Mouse (Mus musculus) layer of hippocampus, postnatal 36 days (tissue): ENCODE results near the gene Gm49711. TPM values are rescaled to one million over a fixed set of nuclear protein-coding genes. Genes with fewer than 3 reads are reported as not detected.

Experiments used
- DNase-seq, 2 experiments: peaks; one replicate each; pipeline ENCODE4 v3.0.0; 2022
- total RNA-seq, 2 experiments: library from RNA; stranded (reverse); gene quantifications; 2 replicates each; pipeline ENCODE4 v1.2.3; 2021

The Gm49711 gene
- not detected for total RNA-seq

- peak; percentile 87 to 91 for DNase-seq
Observed at GRCm38 (mm10) chr16:92057852-92058643, at the start of gene Gm49711, which contains the start of the genes Mrps6 and Slc5a3. Gm49711 (plus strand) TSS chr16:92058316. Mrps6 (plus strand) TSS chr16:92058270. Slc5a3 (plus strand) TSS chr16:92058322.

DNA sequence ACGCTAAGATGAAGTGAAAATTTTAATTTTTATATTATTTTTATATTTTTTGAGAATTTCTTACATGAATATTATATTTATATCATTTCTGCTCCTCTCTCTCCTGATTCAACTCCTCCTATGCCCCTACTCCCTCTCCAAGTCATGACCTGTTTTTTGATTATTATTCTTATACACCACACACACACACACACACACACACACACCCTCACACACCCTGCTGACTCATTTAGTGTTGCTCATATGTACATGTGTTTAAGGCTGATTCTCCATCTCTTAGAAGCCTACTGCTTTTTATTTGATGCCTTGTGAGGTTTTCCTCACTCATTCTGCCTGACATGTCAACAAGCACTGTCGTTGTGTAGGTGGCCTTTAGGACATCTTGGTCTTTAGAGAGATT lies 48.5 kb upstream of the Gm49711 start:
- DNase-seq, result no peak

- no peak for DNase-seq
Observed at GRCm38 (mm10) chr16:92016792-92017191, 41.3 kb upstream of the Gm49711 start.

- peak; percentile 20 to 22 for DNase-seq
Observed at GRCm38 (mm10) chr16:92019141-92020118, 38.7 kb upstream of the Gm49711 start.

GRCm38 (mm10) chr16:92021656-92022400 lies 36.3 kb upstream of the Gm49711 start:
- no peak for DNase-seq

DNA sequence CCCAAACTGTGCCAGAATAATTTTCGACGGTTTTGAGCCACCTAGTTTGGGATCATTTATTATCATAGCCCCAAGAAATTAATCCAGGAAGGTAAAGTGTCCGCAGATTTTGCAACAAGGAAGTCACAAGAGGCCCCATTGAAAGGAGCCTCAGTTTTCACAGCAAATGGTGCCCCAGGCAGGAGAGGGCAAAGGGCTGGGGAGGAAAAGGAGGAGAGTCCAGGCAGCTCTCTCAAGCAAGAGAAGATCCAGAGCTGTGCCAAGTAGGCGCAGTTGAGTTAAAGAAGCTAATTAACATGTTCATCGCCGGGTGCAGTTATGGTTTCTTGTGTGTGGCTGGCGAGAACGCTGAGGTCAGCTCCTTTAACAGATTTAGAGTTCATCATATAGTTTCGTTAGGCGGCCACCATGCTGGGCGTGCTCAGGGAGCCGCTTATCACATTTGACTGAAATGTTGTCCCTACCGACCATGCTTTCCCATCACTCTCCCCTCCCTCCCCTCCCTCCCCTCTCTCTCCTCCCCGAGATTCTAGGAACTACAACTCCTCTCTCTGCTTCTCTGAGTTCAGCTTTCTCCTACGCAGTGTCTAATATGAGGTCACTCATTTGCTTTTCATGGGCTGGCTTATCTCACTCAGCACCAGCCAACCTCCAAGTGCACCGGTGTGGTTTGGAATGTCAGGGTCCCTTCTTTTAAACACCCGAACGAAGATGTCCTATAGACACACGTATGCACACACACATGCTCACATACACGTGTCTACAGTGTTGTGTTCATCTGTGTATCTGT lies 35.4 kb upstream of the Gm49711 start:
- DNase-seq, result no peak

GRCm38 (mm10) chr16:92033286-92033685 lies 24.8 kb upstream of the Gm49711 start:
- DNase-seq, result no peak

DNA sequence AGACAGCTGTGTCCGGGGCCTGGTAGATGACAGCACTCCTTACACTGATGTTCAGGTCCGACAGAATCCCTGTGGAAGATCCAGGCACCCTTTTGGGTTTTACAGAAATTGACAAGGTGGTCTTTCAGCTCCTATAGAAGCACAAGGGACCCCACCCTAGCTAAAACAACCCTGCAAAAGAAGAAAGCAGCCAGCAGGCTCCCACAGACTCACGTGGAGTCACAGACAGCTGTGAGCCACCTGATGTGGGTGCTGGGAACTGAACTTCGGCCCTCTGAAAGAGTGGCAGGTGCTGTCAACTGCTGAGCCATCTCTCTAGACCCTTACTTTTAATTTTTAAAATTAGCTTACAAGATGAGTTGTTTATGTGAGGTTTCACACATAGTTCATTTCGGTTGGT lies 23.4 kb upstream of the Gm49711 start:
- DNase-seq, result no peak

- no peak for DNase-seq
Observed at GRCm38 (mm10) chr16:92036701-92037100, 21.4 kb upstream of the Gm49711 start.

GRCm38 (mm10) chr16:92037891-92038607 lies 20.1 kb upstream of the Gm49711 start:
- DNase-seq, result no peak

GRCm38 (mm10) chr16:92039421-92039820 lies 18.7 kb upstream of the Gm49711 start:
- no peak for DNase-seq

GRCm38 (mm10) chr16:92039966-92040365 lies 18.1 kb upstream of the Gm49711 start:
- no peak for DNase-seq

- DNase-seq, result no peak
Observed at GRCm38 (mm10) chr16:92051777-92052310, 6.3 kb upstream of the Gm49711 start.

GRCm38 (mm10) chr16:92052569-92052968 lies 5.5 kb upstream of the Gm49711 start:
- no peak for DNase-seq

GRCm38 (mm10) chr16:92056711-92057110 lies 1.4 kb upstream of the Gm49711 start:
- DNase-seq, result no peak

GRCm38 (mm10) chr16:92057456-92057851 lies 662 bp upstream of the Gm49711 start:
- DNase-seq, result no peak

DNA sequence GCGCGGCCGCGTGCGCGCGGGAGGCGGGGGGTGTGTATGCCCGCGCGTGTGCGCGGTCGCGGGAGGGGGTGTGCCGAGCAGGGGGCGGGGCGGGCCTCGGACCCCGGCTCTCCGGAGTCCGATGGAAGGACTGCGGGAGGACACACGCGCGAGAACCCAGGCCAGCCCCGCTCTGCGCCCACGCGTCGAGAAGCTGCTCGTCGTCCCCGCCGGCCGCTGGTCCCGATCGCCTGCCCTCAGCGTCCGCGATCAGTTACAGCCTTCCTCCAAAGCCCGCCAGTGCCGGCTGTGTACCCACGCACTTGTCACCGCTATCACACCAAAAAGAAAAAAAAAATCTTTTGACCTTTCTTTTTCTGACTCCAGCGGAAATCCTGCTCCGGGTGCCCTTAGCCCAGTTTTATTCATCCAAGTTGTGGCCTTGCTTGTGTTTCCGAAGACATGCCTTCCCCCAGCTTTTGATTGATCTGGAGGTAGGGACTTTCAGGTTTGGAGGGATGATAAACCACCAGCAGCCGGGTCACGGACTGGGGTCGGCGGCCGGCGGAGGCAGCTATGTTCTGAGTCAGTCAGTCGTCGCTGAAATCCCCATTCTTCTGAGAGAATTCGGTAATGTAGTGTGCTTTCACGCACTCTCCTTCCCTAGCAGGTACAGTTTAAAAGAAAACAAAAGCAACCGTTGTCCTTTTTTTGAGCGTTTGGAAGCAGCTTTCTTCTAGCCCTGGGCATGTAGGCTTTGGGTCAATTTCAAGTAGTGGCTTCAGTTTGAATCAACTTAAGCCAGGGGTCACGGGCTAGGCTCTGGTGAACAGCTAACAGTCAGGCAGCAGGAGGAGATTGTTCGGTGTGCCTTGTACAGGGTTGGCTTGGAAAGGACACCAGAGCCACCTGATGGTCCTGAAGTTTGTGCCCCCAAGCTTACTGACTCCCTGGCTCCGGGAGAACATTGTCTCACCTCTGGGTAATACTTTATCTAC lies 816 bp downstream of the Gm49711 start:
- no peak for DNase-seq

- no peak for DNase-seq
Observed at GRCm38 (mm10) chr16:92060213-92060612, 2.1 kb downstream of the Gm49711 start.

GRCm38 (mm10) chr16:92061586-92061985 lies 3.5 kb downstream of the Gm49711 start:
- DNase-seq, result no peak
